Mouse (Mus musculus) spleen, postnatal 36 days (tissue): ENCODE results near the gene Steap3.

Experiments used
- DNase-seq, 2 experiments: peaks; one replicate each; pipeline ENCODE4 v3.0.0; 2022; ENCODE audit warnings: low spot score in 2 of 2, mixed read lengths in 1 of 2

Steap3 gene

GRCm38 (mm10) chr1:120251193-120251592, 21.3 kb downstream of the Steap3 start:
- DNase-seq, result no peak

- no peak for DNase-seq
These were observed 21.9 kb downstream of the Steap3 start for GRCm38 (mm10) chr1:120250586-120250985.

DNA sequence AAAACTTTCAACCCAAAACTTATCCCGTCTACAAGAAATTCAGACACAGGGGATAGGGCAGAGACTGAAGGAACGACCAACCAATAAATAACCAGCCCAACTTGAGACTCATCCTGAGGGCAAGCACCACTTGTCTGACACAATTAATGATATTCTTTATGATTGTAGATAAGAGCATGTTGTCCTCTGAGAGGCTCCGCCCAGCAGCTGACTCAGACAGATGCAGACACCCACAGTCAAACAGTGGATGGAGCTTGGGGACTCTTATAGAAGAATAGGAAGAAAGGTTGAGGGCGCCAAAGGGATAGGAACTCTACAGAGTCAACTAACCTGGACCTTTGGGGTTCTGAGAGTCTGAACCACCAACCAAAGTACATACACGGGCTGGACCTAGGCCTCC, 22.7 kb downstream of the Steap3 start:
- DNase-seq, result no peak

- no peak for DNase-seq
These were observed 24.3 kb downstream of the Steap3 start for GRCm38 (mm10) chr1:120248156-120248555.

GRCm38 (mm10) chr1:120247351-120247750, 25.2 kb downstream of the Steap3 start:
- DNase-seq, result no peak

DNA sequence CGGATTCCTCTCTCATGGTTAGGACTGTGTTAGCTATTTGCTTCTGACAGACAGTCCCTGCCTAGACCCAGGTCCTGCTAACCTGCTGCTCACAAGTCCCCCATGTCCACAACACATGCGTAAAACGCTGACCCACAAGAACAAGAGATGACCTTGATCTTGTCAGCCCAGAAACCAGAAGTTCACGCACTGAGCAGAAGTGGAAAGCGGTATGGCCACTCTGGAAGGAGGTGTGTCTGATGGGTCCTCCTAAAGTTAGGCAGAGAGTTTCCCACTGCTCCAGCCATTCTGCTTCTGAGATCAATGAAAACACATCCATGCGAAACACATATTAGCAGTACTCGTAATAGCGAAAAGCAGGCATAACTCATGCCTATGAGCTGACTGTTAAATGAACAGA, 25.6 kb downstream of the Steap3 start:
- DNase-seq, result no peak

- DNase-seq, result no peak
These were observed 26.8 kb downstream of the Steap3 start for GRCm38 (mm10) chr1:120245661-120246131.

DNA sequence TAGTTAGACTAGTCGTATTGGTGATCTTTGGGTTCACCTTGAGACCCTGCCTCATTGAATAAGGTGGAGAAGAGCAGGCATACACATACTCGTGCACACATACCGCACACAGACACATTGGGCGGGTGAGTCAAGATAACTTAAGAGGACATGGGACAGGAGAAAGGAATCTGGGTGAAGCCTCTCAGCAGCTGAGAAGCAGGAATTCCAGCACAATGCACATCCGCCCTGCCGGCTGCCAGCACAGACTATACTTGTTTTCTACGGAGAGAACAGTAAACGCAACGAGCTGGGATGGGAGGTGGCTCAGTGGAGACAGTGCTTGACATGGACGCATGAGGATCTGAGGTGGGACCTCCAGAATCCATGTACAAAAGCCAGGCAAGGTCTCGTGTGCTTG, 27.9 kb downstream of the Steap3 start:
- no peak for DNase-seq

- DNase-seq, result no peak
These were observed 28.5 kb downstream of the Steap3 start for GRCm38 (mm10) chr1:120243987-120244386.

DNA sequence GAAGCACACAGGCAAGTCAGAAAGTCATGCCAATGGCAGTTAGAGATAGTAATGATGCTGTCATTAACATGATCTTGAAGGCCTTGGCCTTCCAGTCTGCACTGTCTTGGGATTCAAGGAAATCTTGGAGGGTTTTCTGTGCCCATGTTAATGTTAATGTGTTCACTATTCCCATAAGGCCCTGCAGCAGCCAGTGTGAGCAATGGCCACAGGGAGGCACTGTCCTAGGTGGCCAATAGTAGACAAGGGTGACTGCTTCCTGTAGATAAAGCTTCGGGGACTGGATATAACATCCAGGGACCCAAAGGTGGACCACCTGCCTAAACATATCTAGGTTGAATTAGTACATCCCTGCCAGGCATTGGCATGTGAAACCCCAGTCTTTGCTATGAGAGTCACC, 35.4 kb downstream of the Steap3 start:
- DNase-seq, result no peak

- DNase-seq, result no peak
These were observed 36.1 kb downstream of the Steap3 start for GRCm38 (mm10) chr1:120236424-120236823.

DNA sequence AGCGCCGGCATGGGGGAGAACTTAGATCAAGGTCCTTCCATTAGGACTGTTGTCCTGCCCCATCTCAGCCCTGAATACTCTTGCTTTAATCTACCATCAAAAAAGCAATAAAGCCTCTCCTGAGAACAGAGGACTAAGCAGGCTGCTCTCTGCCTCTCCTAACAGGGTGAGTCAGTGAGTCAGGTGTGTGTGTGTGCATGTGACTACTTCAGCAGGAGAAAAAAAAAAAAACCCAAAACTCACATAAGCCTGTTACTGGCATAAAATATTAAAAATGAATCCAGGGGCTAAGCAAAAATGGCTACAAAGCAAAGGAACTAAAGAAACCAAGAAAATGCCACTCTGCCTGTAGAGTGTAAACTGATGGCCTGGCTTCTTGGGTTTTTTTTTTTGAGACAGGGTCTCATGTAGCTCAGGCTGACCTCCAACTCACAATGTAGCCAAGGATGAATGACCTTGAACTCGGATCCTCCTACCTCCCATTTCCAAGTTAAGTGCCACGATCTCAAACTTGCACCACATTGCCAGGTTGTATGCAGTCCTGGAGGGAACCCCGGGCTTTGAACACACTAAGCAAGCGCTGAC, 36.8 kb downstream of the Steap3 start:
- no peak for DNase-seq

GRCm38 (mm10) chr1:120232170-120232569, 40.3 kb downstream of the Steap3 start:
- no peak for DNase-seq

GRCm38 (mm10) chr1:120231334-120231733, 41.2 kb downstream of the Steap3 start:
- peak; percentile 17 to 25 for DNase-seq

DNA sequence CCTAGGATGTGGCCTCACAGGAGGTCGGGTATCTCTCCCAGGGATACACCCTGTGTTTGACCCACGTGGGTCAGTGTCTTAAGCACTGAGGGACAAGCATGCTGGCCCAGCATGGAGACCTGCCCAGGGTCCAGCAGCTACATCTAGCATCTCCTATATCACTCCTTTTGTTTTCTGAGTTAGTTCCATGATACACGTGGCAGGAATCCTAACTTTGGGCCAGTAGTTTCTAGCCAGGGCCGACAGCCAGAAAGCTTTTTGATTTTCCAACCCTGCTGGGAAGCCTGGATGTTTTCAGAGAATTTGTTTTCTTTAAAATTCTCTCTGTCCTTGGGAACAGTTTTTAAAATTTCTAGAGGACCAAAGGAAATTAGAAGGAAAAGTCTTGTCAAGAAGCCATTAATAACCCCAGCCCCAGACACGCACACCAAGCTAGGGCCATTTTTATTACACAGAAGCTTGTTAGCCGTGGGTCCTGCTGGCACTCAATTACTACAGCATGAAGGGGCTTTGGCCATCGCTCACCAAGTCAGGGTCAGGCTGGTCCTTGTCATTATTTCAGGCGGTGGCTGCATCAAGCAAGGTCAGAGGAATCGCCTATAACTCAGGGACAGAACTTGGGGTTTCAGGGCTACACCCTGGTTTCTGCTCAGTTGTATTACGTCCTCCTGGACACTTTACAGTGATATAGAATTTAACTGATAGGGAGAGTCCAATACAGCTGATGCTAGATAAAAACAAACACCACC, 42.6 kb downstream of the Steap3 start:
- no peak for DNase-seq

- no peak for DNase-seq
These were observed 48.9 kb downstream of the Steap3 start for GRCm38 (mm10) chr1:120223613-120224012.

GRCm38 (mm10) chr1:120221285-120221684, 51.2 kb downstream of the Steap3 start:
- no peak for DNase-seq

DNA sequence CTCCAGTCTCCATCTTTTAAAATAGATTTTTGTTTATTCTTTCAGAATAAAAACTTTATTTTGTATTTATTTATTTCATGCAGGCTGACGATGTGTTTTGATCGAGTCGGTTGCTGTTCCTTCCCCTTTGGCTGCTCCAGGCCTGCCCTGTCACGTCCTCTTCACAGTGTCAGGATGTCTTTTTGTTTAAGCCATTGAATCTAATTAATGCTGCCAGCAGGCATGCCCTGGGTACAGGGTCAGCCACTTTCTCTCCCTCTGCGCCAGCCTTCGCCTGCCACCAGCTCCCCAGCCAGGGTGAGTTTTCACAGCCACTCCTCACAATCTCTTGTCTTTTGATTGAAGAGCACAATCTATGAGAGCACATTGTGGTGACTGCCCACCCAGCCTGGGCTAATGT, 51.7 kb downstream of the Steap3 start:
- DNase-seq, result no peak

GRCm38 (mm10) chr1:120208502-120209230, 63.8 kb downstream of the Steap3 start:
- peak; percentile 52 to 53 for DNase-seq

DNA sequence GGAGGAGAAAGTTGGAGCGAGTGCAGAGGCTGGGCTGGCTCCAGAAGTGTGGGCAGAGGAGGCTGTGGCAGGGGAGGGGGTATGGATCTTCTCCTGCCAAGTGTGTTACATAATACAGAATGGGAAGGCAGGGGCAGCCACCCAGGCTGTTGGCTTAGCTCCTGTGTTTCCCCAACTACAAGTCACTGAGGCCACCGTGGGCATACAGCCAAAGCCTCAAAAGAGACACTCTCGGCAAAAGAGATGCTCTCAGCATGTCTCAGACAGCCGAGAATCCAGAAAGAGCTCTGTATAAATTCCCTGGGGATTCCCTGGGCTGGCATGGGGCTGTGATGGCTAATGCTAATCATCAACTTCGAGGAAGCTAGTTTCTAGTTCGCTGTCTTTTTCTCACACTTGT, 64.9 kb downstream of the Steap3 start:
- DNase-seq, result no peak

GRCm38 (mm10) chr1:120204834-120205233, 67.7 kb downstream of the Steap3 start:
- no peak for DNase-seq

GRCm38 (mm10) chr1:120203836-120204235, 68.7 kb downstream of the Steap3 start:
- DNase-seq, result no peak

- DNase-seq, result no peak
These were observed 70.0 kb downstream of the Steap3 start for GRCm38 (mm10) chr1:120202542-120202941.
